Mouse (Mus musculus) frontal cortex, adult 2 months (tissue): ENCODE data around the gene Slx4ip. TPM values are rescaled to one million over a fixed set of nuclear protein-coding genes. Genes with fewer than 3 reads are reported as not detected.

Experiments used
- DNase-seq, 2 experiments: peaks; one replicate each; pipeline ENCODE4 v3.0.0; 2022; ENCODE audit warnings: low spot score in 1 of 2; ENCODE audit errors: extremely low spot score in 1 of 2
- polyA plus RNA-seq: library from polyadenylated mRNA; depleted of rRNA; stranded (reverse); fragments of >200 nt; gene quantifications from 2 replicates; pipeline ENCODE4 v1.2.3, GENCODE M21; 2012

Gene Slx4ip
- polyA plus RNA-seq, 1 experiment, result 4.0 TPM

DNA sequence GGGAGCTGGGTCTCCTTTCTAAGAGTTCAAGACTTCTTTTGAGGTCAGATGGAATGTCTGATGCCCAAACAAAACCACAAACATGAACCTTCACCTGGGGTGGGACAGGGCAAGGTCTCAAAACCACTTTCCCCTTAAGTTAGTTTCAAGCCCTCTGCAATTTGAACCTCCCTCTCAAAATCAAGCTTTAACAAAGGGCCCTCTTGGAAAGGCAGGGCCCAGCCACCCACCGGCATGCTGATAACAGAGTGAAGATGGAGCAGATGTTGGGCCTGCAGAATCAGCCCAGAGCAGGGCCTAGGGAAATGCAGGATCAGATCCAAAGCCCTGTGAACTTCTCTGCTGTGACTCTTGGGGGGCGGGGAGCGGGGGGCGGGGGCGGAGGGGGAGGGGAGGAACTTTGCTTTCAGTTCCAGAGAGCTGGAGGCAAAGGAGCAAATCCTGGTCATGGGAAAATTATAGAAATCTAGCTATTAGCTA is 206.0 kb downstream of the Slx4ip start:
- DNase-seq, result no peak

DNA sequence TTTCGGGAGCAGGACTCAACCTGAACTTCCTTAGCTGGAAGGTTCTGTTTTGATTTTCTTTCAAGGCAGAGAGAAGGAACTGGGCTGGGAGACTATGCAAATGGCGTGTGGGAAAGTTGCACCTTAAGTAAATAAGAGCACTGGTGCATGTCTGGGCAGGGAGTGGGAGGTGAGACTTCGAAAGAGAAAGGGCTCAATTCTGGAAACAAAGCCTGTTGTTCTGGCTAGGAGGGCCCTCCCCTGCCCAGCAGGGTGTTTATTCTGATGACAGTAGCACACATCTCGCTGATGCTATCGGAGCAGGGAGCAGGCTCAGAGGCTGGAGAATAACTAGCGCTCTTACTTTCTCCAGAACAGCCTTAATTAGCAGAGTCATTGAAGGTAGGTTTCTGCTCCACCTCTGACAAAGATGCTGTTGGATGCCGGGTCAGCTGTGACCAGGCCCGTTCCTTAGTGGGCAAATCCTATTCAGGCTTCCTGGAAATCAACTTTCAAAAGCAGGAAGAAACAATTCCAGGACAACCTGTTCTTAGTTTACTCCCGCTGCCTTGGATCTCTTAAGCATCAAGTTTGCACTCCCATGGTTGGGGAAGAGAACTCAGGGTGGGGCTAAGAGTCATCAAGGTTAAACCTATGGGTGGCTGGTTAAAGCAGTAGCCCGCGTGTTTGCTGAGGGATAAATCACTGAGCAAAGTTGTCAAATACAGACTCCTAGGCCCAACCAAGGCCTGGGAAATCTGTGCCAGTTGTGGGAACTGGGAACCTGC is 207.4 kb downstream of the Slx4ip start:
- DNase-seq, result no peak

DNA sequence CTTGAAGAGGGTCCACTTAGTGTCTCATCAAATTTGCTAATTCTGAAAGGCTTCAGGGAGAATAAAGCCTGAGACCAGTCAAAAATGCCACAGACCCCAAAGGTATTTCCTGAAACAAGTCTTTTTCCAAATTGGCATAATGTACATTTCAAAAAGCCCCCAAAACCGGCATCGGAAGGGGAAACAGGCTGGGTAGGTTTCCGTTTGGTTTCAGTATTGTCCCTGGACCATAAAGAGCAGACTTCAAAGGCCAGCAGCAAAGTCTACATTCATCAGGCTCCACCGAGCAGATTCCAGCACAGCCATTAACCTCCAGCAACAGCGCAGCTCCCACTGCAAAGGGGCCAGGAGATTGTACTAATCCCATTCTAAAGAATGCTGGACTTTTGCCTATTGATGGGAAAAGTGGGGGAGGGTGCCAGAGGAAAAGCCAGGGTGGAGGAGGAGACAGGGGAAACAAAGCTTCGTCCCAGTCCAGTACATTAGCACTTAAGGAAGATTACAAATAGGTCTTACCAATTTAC is 208.3 kb downstream of the Slx4ip start:
- no peak for DNase-seq

GRCm38 (mm10) chr2:137101074-137101473 is 210.1 kb downstream of the Slx4ip start:
- DNase-seq, result no peak

DNA sequence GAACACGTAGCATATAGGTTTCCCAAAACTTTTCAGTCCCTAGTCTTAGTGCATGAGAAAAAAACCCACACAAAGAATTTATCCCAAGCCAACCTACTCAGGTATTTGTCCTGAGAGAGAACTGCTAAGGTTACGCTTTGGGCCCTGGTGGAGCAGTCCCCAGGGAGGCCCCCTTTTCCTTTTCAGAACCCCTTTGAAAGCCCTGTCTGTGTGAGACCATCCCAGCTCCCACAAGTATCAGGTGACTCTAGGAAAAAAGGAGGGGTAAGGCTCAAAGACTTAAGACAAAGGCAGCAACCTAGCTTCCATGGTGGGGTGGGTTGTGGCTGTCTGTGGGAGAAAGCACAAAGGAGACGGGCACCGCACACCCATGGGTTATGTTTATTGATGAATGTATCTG is 216.2 kb downstream of the Slx4ip start:
- DNase-seq, result no peak

GRCm38 (mm10) chr2:137107946-137108345 is 216.9 kb downstream of the Slx4ip start:
- DNase-seq, result no peak

GRCm38 (mm10) chr2:137109321-137110213 is 218.5 kb downstream of the Slx4ip start:
- peak in 1 of 2 experiments; percentile 15 for DNase-seq

- DNase-seq, result no peak
Observed at GRCm38 (mm10) chr2:137110214-137110898, 219.3 kb downstream of the Slx4ip start.

DNA sequence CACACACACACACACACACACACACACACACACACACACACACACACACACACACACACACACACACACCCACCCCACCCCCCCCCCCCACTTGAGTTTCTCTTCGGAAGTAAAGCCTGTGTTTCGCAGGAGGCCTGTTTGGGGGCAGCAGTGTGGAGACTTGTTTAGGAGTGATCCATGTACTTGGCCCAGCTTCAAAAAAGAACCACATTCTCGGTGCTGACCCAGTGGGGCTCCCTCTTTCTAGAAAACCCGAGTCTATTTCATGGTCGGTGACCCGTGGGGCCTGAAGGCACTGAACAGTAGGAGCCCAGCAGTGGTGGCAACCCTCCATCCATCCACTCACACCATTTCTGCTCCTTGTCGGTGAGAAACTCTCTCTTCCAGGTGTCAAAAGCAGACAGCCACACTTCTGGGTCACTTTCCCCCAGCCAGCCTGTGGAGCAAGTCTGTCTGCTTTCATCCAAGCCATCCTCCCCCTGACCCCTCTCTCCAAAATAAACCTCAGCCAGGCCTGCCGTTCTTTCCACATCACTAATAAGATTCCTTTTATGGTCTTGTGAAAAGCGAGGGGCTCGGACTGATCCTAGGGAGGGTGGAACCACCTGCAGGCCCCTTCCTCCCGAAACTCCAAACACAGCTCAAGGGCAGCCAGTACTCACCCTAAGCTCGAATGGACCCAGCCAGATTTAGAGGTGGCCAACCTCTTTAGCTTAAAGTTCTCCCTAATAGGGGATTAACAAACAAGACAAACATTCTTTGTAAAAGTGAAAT is 222.5 kb downstream of the Slx4ip start:
- DNase-seq, result no peak

- peak in 1 of 2 experiments; percentile 70 for DNase-seq
Observed at GRCm38 (mm10) chr2:137114248-137115096, 223.5 kb downstream of the Slx4ip start.

DNA sequence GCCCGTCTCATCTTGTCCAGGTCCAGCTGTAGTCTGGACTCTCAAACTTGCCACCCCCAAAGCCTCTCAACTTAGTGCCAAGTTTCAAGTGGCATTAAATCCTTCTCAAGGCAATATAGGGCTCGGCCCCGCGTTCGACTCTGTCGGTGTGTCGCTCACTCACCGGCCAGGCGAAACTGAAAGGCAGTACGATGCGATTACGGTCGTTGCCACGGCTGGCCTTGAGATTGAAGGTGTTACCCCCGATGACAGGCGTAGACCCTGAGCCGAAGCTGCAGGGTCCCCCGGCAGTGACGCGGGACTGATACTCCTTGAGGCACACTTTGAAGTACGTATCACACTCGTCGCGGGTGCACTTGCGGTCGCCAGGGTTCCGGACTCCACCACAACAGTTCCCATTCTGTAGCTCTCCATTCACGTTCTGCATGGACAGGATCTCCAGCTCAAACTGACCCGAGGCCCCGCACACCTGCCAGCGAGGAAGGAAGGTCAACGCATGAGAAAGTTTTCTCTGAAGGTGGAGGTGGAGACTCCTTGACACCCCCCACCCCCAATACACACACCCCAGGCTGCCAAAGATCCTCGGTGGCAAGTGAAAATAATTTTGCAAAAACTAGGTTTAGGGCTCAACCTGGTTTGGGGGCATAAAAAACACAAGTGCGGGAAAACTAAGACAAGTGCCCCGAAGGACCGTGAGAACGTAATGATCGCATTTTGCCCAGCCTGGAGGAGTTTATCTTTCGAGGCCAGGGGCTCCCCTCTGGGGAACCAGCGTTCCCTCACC is 224.4 kb downstream of the Slx4ip start:
- no peak for DNase-seq

DNA sequence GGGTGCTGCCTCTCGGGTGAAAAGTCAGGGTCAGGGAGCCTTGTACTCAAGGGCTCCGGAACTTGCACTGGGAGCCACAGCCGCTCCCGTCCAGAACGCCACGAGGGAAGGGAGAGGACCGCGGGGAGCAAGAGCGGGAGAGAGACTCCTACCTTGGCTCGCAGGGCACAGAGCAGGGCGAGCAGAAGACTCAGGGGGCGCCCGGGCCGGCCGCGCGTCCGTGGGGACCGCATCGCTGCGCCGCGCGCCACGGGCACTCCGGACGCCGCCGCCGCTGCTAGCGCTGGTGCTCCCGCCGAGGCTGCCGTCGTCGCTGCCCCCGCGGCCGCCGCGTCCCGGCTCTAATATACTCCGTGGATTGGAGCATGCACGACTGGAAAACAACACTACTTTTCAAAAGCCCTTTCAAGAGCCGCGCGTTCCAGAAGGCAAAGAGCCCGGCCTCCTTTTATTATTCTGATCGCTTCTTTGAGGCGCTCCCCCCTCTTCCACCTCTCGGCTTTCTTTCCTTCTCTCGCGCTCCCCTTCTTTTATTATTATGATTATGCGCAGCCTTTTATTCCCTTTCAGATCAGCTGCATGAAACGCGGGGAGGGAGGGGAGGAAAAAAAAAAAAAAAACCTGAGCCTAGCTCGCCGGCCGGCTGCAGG is 225.1 kb downstream of the Slx4ip start, which contains the start of gene Jag1:
Gene Jag1, minus strand, starts transcription at position 620 of the 650 bp plus-strand sequence.
- peak in 1 of 2 experiments; percentile 39 for DNase-seq

- peak in 1 of 2 experiments; percentile 76 for DNase-seq
Observed at GRCm38 (mm10) chr2:137116675-137117320, 225.8 kb downstream of the Slx4ip start.

DNA sequence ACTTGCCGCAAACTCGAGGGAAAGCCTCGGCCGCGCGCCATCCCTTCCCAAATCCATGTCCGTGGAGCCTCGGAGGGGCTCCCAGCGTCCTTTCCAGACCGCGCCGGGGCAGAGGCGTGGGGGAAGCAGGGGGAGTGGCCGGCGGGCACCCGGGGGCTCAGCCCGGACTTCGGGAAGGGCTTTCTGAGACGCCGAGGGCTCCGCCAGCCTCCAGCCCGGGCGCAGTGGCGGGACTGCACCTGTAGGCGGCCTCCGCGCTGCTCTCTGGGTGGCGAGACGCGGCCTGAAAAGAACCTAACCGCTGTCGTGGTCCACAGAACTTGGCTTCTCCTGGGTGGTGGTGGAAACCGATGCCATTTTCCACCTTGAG is 226.3 kb downstream of the Slx4ip start:
- peak in 1 of 2 experiments; percentile 63 for DNase-seq
